Mouse (Mus musculus): Measurements from ENCODE around the gene Zfp946.

Zfp946 gene

GRCm38 (mm10) chr17:22423952-22424617 is at the start of gene Zfp946:
Zfp946 (plus strand) TSS chr17:22424222.
- 0% methylated on average over 29 of the region's 29 CpGs for WGBS

- WGBS, result 81% methylated on average over 2 of the region's 2 CpGs
Observed at GRCm38 (mm10) chr17:22410756-22411155, 13.3 kb upstream of the Zfp946 start.

- 2% methylated on average over 3 of the region's 3 CpGs for WGBS
Observed at GRCm38 (mm10) chr17:22417510-22417909, 6.5 kb upstream of the Zfp946 start.

GRCm38 (mm10) chr17:22424636-22425354 is 773 bp downstream of the Zfp946 start:
- WGBS, result 2% methylated on average over 12 of the region's 12 CpGs

- 97% methylated on average over 3 of the region's 3 CpGs for WGBS
Observed at GRCm38 (mm10) chr17:22447684-22448083, 23.7 kb downstream of the Zfp946 start.

- 79% methylated on average over 4 of the region's 4 CpGs for WGBS
Observed at GRCm38 (mm10) chr17:22497120-22497519, 73.1 kb downstream of the Zfp946 start.

All from cerebral cortex, adult 2 months (tissue).